In the genomic region with DNA sequence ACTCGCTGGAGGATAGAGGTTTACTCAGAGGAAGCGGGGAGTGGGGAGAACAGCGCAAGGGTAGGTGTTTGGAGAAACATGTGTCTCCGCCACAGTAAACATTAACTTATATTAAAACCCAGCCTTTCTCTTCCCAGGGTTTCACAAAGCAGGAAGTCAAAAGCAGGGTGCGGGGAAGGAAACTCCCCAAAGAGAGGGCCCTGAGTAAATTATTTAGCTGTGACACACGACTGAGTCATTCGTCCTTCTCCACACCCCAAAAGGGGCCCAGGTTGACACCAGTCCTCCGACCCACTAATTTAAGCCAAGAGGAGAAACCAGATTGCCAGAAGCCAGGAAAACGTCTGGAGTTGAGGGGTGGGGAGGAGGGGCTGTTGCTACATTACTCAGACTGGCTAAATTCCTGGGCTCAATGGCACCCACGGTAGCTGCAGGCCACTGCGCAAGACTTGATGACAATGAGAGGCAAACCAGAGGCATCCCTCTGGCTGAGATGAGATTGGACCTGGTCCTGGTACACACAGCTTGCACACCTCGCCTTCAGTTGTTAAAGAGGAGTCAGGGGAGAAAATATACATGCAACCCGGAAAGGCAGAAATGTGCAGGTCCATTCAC, we compare ENCODE assay signal across 17 mouse cellular contexts. TPM values are rescaled to one million over a fixed set of nuclear protein-coding genes. Genes with fewer than 3 reads are reported as not detected.
DNase-seq lines count a peak whose midpoint lies in the region; ATAC-seq and TF ChIP-seq lines count a peak whose summit lies in the region.
"Had no signal": no experiment of that assay in that cellular context is flagged by ENCODE, and none has a peak within 500 bp of the region (broad histone marks: within the 10 kb centered on the region; RNA-seq: fewer than 3 reads in every experiment).

No protein-coding gene starts in this region.

- TF ChIP-seq CTCF in hindbrain, postnatal 0 days (IDR thresholded peaks at IDR 0.05; ENCODE audit: low read depth): no peak
- no peak for TF ChIP-seq CTCF in E14TG2a.4 (conservative IDR thresholded peaks at IDR 0.05; ENCODE audit: low read length)
- no peak for TF ChIP-seq CTCF in embryonic fibroblast, embryonic 13.5 days (IDR thresholded peaks at IDR 0.05; ENCODE audit: borderline replicate concordance, insufficient read depth, low read length)
- TF ChIP-seq CTCF in liver, postnatal 0 days (IDR thresholded peaks at IDR 0.05; ENCODE audit: low read depth): no peak
- no peak for TF ChIP-seq CTCF in left cerebral cortex, adult 2 months (IDR thresholded peaks at IDR 0.05)

- no peak overlapping the region for H3K9ac ChIP-seq in hindbrain, embryonic 12.5 days
- H3K9ac ChIP-seq in hindbrain, postnatal 0 days (replicated peaks; ENCODE audit: low read length): no peak overlapping the region
- no peak overlapping the region for H3K9ac ChIP-seq in liver, postnatal 0 days (replicated peaks)
- H3K9ac ChIP-seq: lung, embryonic 14.5 days; midbrain, embryonic 13.5 days had no signal

- TF ChIP-seq EP300 in liver, postnatal 0 days (IDR thresholded peaks at IDR 0.05; ENCODE audit: low read depth): no peak

- no peaks in the 10 kb centered on the region for H3K36me3 ChIP-seq in hindbrain, embryonic 12.5 days
- H3K36me3 ChIP-seq in hindbrain, postnatal 0 days (ENCODE audit: insufficient read depth, low read length): no peaks in the 10 kb centered on the region
- H3K36me3 ChIP-seq in E14TG2a.4 (ENCODE audit: insufficient read depth, low read length): no peaks in the 10 kb centered on the region
- H3K36me3 ChIP-seq in liver, postnatal 0 days (replicated peaks; ENCODE audit: insufficient read depth, low read length): no peaks in the 10 kb centered on the region
- H3K36me3 ChIP-seq: midbrain, embryonic 13.5 days had no signal

- H3K27ac ChIP-seq in hindbrain, embryonic 12.5 days: no peak overlapping the region
- H3K27ac ChIP-seq in hindbrain, postnatal 0 days: no peak overlapping the region
- H3K27ac ChIP-seq in embryonic fibroblast, embryonic 13.5 days (ENCODE audit: insufficient read depth, low read length): 0 out of 2 replicates have a peak overlapping the region, but pooled peaks have one; percentile 28
- H3K27ac ChIP-seq in liver, postnatal 0 days (ENCODE audit: low read depth): no peak overlapping the region
- no peak overlapping the region for H3K27ac ChIP-seq in left cerebral cortex, adult 2 months
- H3K27ac ChIP-seq: kidney, postnatal 0 days; midbrain, embryonic 13.5 days had no signal

- H3K4me1 ChIP-seq in hindbrain, embryonic 12.5 days: no peaks in the 10 kb centered on the region
- H3K4me1 ChIP-seq in hindbrain, postnatal 0 days (ENCODE audit: insufficient read depth, low read length): no peaks in the 10 kb centered on the region
- peaks cover 34% of the 10 kb centered on the region for H3K4me1 ChIP-seq in E14TG2a.4 (replicated peaks; ENCODE audit: low read depth, low read length)
- H3K4me1 ChIP-seq in embryonic fibroblast, embryonic 13.5 days (ENCODE audit: control insufficient read depth, insufficient read depth, low read length): peaks cover 5% of the 10 kb centered on the region; the same call in 1 of the 2 replicates
- peaks cover 4% of the 10 kb centered on the region for H3K4me1 ChIP-seq in liver, postnatal 0 days (ENCODE audit: insufficient read depth)
- H3K4me1 ChIP-seq: midbrain, embryonic 13.5 days had no signal

- 0 out of 2 replicates have a peak, but pooled peaks have one; percentile 19 for ATAC-seq in hindbrain, embryonic 12.5 days (ENCODE audit: low FRiP score)
- ATAC-seq in hindbrain, postnatal 0 days: no peak
- ATAC-seq in liver, postnatal 0 days: peak; percentile 12; the same call in 1 of the 2 replicates

- intact Hi-C loops in left cerebral cortex, adult 2 months (cut with DNase I): no loop called here

- DNase-seq in hindbrain, postnatal 0 days (ENCODE audit: low spot score): no peak
- peak; percentile 12 for DNase-seq in liver, postnatal 0 days
- DNase-seq in left cerebral cortex, adult 2 months (ENCODE audit: extremely low spot score in 1 of 2, low spot score in 2 of 2): no peak
- DNase-seq in urinary bladder, postnatal 4 days (ENCODE audit: low spot score in 2 of 2): no peak
- no peak for DNase-seq in embryo, embryonic 10.5 days (ENCODE audit: low spot score)
- DNase-seq: layer of hippocampus, postnatal 36 days had no signal

- H3K4me3 ChIP-seq in hindbrain, embryonic 12.5 days: no peak overlapping the region
- H3K4me3 ChIP-seq in hindbrain, postnatal 0 days (ENCODE audit: low read length): no peak overlapping the region
- H3K4me3 ChIP-seq in E14TG2a.4 (replicated peaks; ENCODE audit: low read length): peak overlapping the region; percentile 57; the same call in 1 of the 2 replicates
- H3K4me3 ChIP-seq in embryonic fibroblast, embryonic 13.5 days (ENCODE audit: insufficient read depth, low read length): no peak overlapping the region
- no peak overlapping the region for H3K4me3 ChIP-seq in liver, postnatal 0 days (ENCODE audit: low read depth, low read length)
- no peak overlapping the region for H3K4me3 ChIP-seq in left cerebral cortex, adult 2 months
- H3K4me3 ChIP-seq: midbrain, embryonic 13.5 days had no signal

- H3K27me3 ChIP-seq in hindbrain, embryonic 12.5 days: peaks cover 69% of the 10 kb centered on the region
- peaks cover 50% of the 10 kb centered on the region for H3K27me3 ChIP-seq in hindbrain, postnatal 0 days (ENCODE audit: insufficient read depth, low read length)
- H3K27me3 ChIP-seq in E14TG2a.4 (ENCODE audit: insufficient read depth, low read length): peaks cover 47% of the 10 kb centered on the region
- H3K27me3 ChIP-seq in liver, postnatal 0 days (ENCODE audit: insufficient read depth, low read length): peaks cover 13% of the 10 kb centered on the region

- no peaks in the 10 kb centered on the region for H3K9me3 ChIP-seq in hindbrain, embryonic 12.5 days (replicated peaks)
- no peaks in the 10 kb centered on the region for H3K9me3 ChIP-seq in hindbrain, postnatal 0 days (ENCODE audit: low read length)
- no peaks in the 10 kb centered on the region for H3K9me3 ChIP-seq in E14TG2a.4 (ENCODE audit: low read length)
- no peaks in the 10 kb centered on the region for H3K9me3 ChIP-seq in liver, postnatal 0 days (ENCODE audit: low read length)
- H3K9me3 ChIP-seq: midbrain, embryonic 13.5 days had no signal

- 45% methylated on average over 13 of the region's 13 CpGs for WGBS in hindbrain, embryonic 12.5 days
- WGBS in hindbrain, postnatal 0 days: 50% methylated on average over 13 of the region's 13 CpGs
- 24% methylated on average over 13 of the region's 13 CpGs for WGBS in liver, postnatal 0 days (ENCODE audit: insufficient replicate concordance)

- H3K4me2 ChIP-seq in hindbrain, embryonic 12.5 days (replicated peaks): no peak overlapping the region
- no peak overlapping the region for H3K4me2 ChIP-seq in hindbrain, postnatal 0 days (ENCODE audit: low read depth, low read length)
- H3K4me2 ChIP-seq in liver, postnatal 0 days (ENCODE audit: low read depth, low read length): peak overlapping the region; percentile 38; the same call in 1 of the 2 replicates
- H3K4me2 ChIP-seq: lung, embryonic 14.5 days; midbrain, embryonic 13.5 days had no signal

- TF ChIP-seq POLR2A in embryonic fibroblast, embryonic 13.5 days (IDR thresholded peaks at IDR 0.05; ENCODE audit: low read depth, low read length): no peak

RNA-seq across cellular contexts. Expression of gene Cdx2, which starts 14.5 kb away (rescaled TPM):
- not detected in 2 replicates for polyA plus RNA-seq in hindbrain, embryonic 12.5 days (2016; fragmentation: Nextera tagmentation; extraction: Ambion mirVana)
- not detected in 2 replicates for total RNA-seq in hindbrain, postnatal 0 days (2014; rRNA removed)
- polyA plus RNA-seq in hindbrain, postnatal 0 days (2015; fragmentation: Nextera tagmentation; extraction: Ambion mirVana): not detected in 2 replicates
- not detected in 2 replicates for polyA plus RNA-seq in embryonic fibroblast, embryonic 13.5 days (2011; ENCODE audit: insufficient read length, low read depth, missing spikeins)
- not detected in 2 replicates for polyA plus RNA-seq in liver, postnatal 0 days (2015; fragmentation: Nextera tagmentation; extraction: Ambion mirVana)
- not detected for total RNA-seq in left cerebral cortex, adult 2 months (2021)
- total RNA-seq: CH12.LX; gastrocnemius, postnatal 25 days; heart, postnatal 4 days; layer of hippocampus, postnatal 36 days; neutrophil, adult 5-6 weeks had no signal
- polyA plus RNA-seq: kidney, postnatal 0 days; lung, embryonic 14.5 days; midbrain, embryonic 13.5 days had no signal

RNA-seq across cellular contexts. Expression of gene Pdx1, which starts 22.9 kb away (rescaled TPM):
- polyA plus RNA-seq in hindbrain, embryonic 12.5 days (2016; fragmentation: Nextera tagmentation; extraction: Ambion mirVana): not detected in 2 replicates
- not detected in 2 replicates for total RNA-seq in hindbrain, postnatal 0 days (2014; rRNA removed)
- not detected in 2 replicates for polyA plus RNA-seq in hindbrain, postnatal 0 days (2015; fragmentation: Nextera tagmentation; extraction: Ambion mirVana)
- not detected in 2 replicates for polyA plus RNA-seq in embryonic fibroblast, embryonic 13.5 days (2011; ENCODE audit: insufficient read length, low read depth, missing spikeins)
- not detected in 2 replicates for polyA plus RNA-seq in liver, postnatal 0 days (2015; fragmentation: Nextera tagmentation; extraction: Ambion mirVana)
- not detected for total RNA-seq in left cerebral cortex, adult 2 months (2021)
- total RNA-seq: CH12.LX; gastrocnemius, postnatal 25 days; heart, postnatal 4 days; layer of hippocampus, postnatal 36 days; neutrophil, adult 5-6 weeks had no signal
- polyA plus RNA-seq: kidney, postnatal 0 days; lung, embryonic 14.5 days; midbrain, embryonic 13.5 days; thymus, postnatal 0 days had no signal

RNA-seq across cellular contexts. Expression of gene Urad, which starts 29.6 kb away (rescaled TPM):
- polyA plus RNA-seq in hindbrain, embryonic 12.5 days (2016; fragmentation: Nextera tagmentation; extraction: Ambion mirVana): not detected in 2 replicates
- not detected in 2 replicates for total RNA-seq in hindbrain, postnatal 0 days (2014; rRNA removed)
- not detected in 2 replicates for polyA plus RNA-seq in hindbrain, postnatal 0 days (2015; fragmentation: Nextera tagmentation; extraction: Ambion mirVana)
- polyA plus RNA-seq in embryonic fibroblast, embryonic 13.5 days (2011; ENCODE audit: insufficient read length, low read depth, missing spikeins): not detected in 2 replicates
- polyA plus RNA-seq in liver, postnatal 0 days (2015; fragmentation: Nextera tagmentation; extraction: Ambion mirVana): 35.9 and 38.6 TPM in 2 replicates
- total RNA-seq in left cerebral cortex, adult 2 months (2021): not detected
- total RNA-seq: CH12.LX; gastrocnemius, postnatal 25 days; heart, postnatal 4 days; layer of hippocampus, postnatal 36 days; neutrophil, adult 5-6 weeks had no signal
- polyA plus RNA-seq: kidney, postnatal 0 days; lung, embryonic 14.5 days; midbrain, embryonic 13.5 days; thymus, postnatal 0 days had no signal

Comparison
In these comparisons a context has a peak if more than half of its experiments do, and no peak if none do; other contexts are left out.
1. RNA of gene Urad, which starts 29.6 kb away (polyA plus RNA-seq): 35.9 to 38.6 TPM in liver, postnatal 0 days; not detected in hindbrain, embryonic 12.5 days, not detected in hindbrain, postnatal 0 days and not detected in embryonic fibroblast, embryonic 13.5 days; every median in the first group is over 10 times any median in the second.